Mouse (Mus musculus) ES-Bruce4 (cell line): ENCODE measurements around the gene Rpl19. TPM values are rescaled to one million over a fixed set of nuclear protein-coding genes. Genes with fewer than 3 reads are reported as not detected.

Experiments used
- H3K27ac ChIP-seq: 2 replicates; pipeline ENCODE4 v1.5.1; 2012; ENCODE audit warnings: low read length, inconsistent platforms; ENCODE audit not compliant: insufficient read depth
- H3K27me3 ChIP-seq: 2 replicates; pipeline ENCODE4 v1.6.1; 2012; ENCODE audit warnings: mild to moderate bottlenecking, low read length, inconsistent platforms; ENCODE audit not compliant: control insufficient read depth, poor library complexity, insufficient read depth, severe bottlenecking
- H3K36me3 ChIP-seq: 2 replicates; pipeline ENCODE4 v1.6.1; 2012; ENCODE audit warnings: inconsistent platforms, mild to moderate bottlenecking, low read length, moderate library complexity; ENCODE audit not compliant: control insufficient read depth, poor library complexity, insufficient read depth, severe bottlenecking
- H3K4me1 ChIP-seq: one replicate; pipeline ENCODE4 v1.8.1; 2011; ENCODE audit warnings: low read length; ENCODE audit not compliant: control insufficient read depth, insufficient read depth
- H3K4me3 ChIP-seq: 2 replicates; pipeline ENCODE4 v1.5.1; 2011; ENCODE audit warnings: low read depth, mild to moderate bottlenecking, low read length
- H3K9ac ChIP-seq: 2 replicates; pipeline ENCODE4 v1.6.1; 2012; ENCODE audit warnings: low read depth, mild to moderate bottlenecking, inconsistent platforms; ENCODE audit not compliant: poor library complexity, severe bottlenecking
- H3K9me3 ChIP-seq: replicated peaks from 2 replicates; pipeline ENCODE4 v1.6.1; 2012; ENCODE audit warnings: mild to moderate bottlenecking, low read length, inconsistent platforms; ENCODE audit not compliant: control insufficient read depth, poor library complexity, insufficient read depth, severe bottlenecking
- CTCF ChIP-seq: IDR thresholded peaks from one replicate; pipeline ENCODE4 v1.8.1; 2011; ENCODE audit warnings: low read depth, low read length
- EP300 ChIP-seq: IDR thresholded peaks from 2 replicates; pipeline ENCODE4 v1.6.1; 2011; ENCODE audit warnings: low read depth, low read length; ENCODE audit not compliant: insufficient read depth
- POLR2A ChIP-seq: IDR thresholded peaks from one replicate; pipeline ENCODE4 v1.8.1; 2011; ENCODE audit warnings: low read length; ENCODE audit not compliant: insufficient read depth
- polyA plus RNA-seq: library from polyadenylated mRNA; stranded (reverse); fragments of >200 nt; gene quantifications from 2 replicates; pipeline ENCODE4 v1.2.4, GENCODE M21; 2011; ENCODE audit warnings: low read depth; ENCODE audit not compliant: missing spikeins, insufficient read depth, insufficient read length

The Rpl19 gene
- polyA plus RNA-seq, 1 experiment: 2,020 TPM

DNA sequence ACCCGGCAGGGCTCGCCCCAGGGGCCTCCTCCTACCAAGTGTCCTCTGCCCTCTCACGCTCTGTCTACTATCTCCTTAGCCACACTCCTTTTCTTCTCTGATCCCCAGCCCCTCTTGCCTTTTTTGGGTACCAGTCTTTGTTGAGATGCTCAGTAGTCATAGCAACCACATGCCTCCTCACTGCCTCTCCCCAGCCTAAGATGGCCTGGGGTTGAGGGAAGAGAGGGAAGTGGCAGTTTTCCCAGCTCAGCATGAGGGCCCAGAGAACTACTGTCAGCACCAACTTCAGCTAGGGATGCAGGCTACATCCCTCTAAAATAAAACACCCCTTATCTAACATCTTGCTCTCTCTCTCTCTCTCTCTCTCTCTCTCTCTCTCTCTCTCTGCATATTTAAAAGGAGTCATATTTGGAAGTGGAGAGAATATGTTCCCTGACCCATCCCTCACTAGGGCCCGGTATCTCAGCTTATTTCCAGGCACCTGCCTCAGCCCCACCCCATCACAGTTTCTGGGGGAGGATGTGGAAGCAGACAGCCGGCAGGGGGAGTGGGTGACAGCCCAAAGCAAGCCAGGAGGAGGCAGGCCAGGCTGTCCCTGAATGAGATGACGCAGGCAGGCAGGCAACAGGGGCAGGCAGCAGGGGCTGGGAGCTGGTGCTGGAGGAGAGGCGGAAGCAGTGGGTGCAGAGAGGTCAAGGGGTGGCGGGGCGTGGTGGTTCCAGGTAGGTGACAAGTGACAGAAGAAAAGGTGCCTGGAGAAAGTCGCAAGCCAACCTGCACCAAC, 7.5 kb upstream of the Rpl19 start:
- peaks cover 6% of the 10 kb centered on the region for H3K4me1 ChIP-seq
- no peak overlapping the region for H3K9ac ChIP-seq
- TF ChIP-seq CTCF: peak; percentile 62
- no peak for TF ChIP-seq EP300
- no peak for TF ChIP-seq POLR2A
- H3K9me3 ChIP-seq: no peaks in the 10 kb centered on the region
- H3K27ac ChIP-seq: no peak overlapping the region
- H3K4me3 ChIP-seq: peak overlapping the region; percentile 3; the same call in 1 of the 2 replicates
- H3K36me3 ChIP-seq: no peaks in the 10 kb centered on the region
- no peaks in the 10 kb centered on the region for H3K27me3 ChIP-seq

DNA sequence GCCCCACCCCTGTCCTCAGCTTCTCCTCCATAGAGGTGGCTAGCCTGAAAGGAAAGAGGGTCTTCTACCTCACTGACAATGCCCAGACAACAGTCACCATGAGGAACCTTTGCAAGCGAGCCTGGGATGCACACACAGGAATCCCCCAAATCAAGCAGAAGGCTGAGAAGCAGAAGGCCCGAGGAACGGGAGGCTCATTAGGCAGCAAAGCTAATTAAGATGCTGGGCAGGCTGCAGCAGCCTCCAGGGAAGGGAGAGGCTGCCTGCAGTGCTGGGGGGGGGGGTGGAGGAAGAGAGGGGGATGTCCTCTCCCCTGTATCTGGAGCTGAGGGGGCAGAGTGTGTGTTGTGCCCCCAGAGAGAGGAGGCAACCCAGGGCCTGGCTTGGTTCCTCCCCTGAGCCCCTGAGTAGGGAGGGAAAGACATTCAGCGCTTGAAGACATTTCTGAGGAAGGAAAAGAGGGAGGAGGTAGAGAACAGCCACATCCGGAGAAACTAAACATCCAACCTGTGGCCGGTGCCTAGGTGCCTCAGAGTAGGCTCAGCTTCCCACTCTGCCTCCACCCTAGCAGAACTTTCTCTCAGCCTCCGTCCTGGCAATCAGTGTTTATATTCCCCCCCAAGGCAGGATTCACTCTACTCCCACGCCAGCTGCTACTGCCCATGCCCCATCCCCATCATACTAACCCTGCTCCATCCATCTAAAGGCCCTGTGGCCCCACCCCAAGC, 6.5 kb upstream of the Rpl19 start:
- H3K4me1 ChIP-seq: peaks cover 6% of the 10 kb centered on the region
- H3K9ac ChIP-seq: no peak overlapping the region
- no peak overlapping the region for H3K4me3 ChIP-seq
- no peak for TF ChIP-seq CTCF
- no peak for TF ChIP-seq EP300
- no peak for TF ChIP-seq POLR2A
- H3K27me3 ChIP-seq: no peaks in the 10 kb centered on the region
- H3K36me3 ChIP-seq: no peaks in the 10 kb centered on the region
- no peaks in the 10 kb centered on the region for H3K9me3 ChIP-seq
- H3K27ac ChIP-seq: no peak overlapping the region

DNA sequence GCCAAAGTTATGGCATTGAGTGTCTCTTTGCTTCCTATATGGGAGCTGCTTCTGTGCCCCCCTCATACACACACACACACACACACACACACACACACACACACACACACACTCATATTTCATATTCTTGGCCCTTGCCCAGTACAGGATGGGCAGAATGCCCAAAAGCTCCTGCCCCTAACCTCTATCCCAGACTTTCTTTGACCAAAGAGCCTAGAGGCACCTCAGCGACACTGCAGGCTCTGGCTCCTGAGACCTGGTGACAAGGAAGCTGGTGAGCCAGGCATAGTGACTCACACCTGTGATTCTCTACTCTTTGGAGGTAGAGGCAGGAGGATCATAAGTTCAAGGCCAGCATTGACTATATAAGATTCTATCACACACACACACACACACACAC, 5.8 kb upstream of the Rpl19 start:
- H3K4me3 ChIP-seq: no peak overlapping the region
- no peaks in the 10 kb centered on the region for H3K9me3 ChIP-seq
- H3K4me1 ChIP-seq: peaks cover 7% of the 10 kb centered on the region
- H3K36me3 ChIP-seq: no peaks in the 10 kb centered on the region
- no peaks in the 10 kb centered on the region for H3K27me3 ChIP-seq
- TF ChIP-seq CTCF: no peak
- TF ChIP-seq EP300: no peak
- no peak for TF ChIP-seq POLR2A
- no peak overlapping the region for H3K27ac ChIP-seq
- no peak overlapping the region for H3K9ac ChIP-seq

DNA sequence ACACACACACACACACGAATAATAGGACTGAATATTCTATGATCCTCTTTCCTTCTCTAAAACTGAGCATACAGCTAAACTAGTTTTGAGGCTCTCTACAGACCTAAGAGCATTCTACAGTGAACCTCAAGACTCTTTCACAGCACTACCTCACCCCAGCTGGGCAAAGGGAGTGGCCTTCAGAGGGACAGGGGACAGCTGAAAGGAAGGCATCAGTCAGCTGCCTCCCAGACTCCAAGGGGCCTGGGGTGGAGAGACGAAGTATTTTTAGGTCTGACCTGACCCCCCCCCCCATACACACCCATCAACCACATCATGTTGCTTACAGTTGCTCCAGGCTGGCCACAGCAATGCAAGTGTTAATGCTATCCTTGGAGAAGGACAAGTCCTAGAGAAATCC, 5.4 kb upstream of the Rpl19 start:
- H3K4me3 ChIP-seq: no peak overlapping the region
- no peaks in the 10 kb centered on the region for H3K36me3 ChIP-seq
- TF ChIP-seq CTCF (no peak), POLR2A (no peak), EP300 (no peak)
- no peaks in the 10 kb centered on the region for H3K27me3 ChIP-seq
- H3K9me3 ChIP-seq: no peaks in the 10 kb centered on the region
- H3K9ac ChIP-seq: no peak overlapping the region
- no peak overlapping the region for H3K27ac ChIP-seq
- peaks cover 7% of the 10 kb centered on the region for H3K4me1 ChIP-seq

DNA sequence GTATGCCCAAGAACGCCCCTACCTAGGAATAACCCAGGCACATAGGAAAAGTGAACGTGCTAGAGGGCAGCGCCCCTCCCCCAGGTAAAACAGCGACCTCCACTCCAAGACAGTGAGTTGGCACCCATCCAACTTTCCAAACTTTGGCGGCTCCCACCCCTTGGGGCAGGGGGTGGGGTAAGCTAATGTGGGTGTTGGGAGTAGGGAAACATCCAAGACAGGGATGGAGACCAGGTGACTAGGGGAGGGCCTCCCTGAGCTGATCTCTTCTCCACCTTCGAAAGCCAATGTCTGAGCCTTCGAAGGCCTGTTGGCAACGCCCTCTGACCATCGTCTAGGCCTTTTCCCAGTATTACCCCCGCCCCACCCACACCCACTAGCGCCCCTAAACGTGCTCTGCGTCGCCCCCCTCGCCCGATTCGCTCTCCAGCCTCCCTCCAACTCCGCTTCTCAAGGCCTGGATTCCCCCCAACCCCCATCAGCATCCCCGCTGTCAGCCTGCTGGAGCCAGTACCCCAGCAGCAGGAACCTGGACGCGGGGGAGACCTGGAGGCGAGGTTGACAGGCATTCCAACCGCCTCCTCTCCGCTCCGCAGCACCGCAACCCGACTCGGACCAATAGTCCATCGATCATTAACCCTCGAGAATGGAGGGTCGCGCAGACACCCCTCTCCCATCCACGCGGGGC, 4.8 kb upstream of the Rpl19 start:
- Histone ChIP-seq H3K4me1 (peaks cover 7% of the 10 kb centered on the region), H3K36me3 (no peaks in the 10 kb centered on the region), H3K27ac (no peak overlapping the region)

More for the DNA sequence above, 4.8 kb upstream of the Rpl19 start:
- TF ChIP-seq CTCF: no peak
- 0 out of 2 replicates have a peak, but pooled peaks have one; percentile 9 for TF ChIP-seq EP300
- Histone ChIP-seq H3K4me3 (peak overlapping the region; percentile 79), H3K27me3 (no peaks in the 10 kb centered on the region), H3K9me3 (no peaks in the 10 kb centered on the region), H3K9ac (peak overlapping the region; percentile 73)
